Mouse (Mus musculus): ENCODE results near the gene Ccdc158.

Ccdc158 gene

DNA sequence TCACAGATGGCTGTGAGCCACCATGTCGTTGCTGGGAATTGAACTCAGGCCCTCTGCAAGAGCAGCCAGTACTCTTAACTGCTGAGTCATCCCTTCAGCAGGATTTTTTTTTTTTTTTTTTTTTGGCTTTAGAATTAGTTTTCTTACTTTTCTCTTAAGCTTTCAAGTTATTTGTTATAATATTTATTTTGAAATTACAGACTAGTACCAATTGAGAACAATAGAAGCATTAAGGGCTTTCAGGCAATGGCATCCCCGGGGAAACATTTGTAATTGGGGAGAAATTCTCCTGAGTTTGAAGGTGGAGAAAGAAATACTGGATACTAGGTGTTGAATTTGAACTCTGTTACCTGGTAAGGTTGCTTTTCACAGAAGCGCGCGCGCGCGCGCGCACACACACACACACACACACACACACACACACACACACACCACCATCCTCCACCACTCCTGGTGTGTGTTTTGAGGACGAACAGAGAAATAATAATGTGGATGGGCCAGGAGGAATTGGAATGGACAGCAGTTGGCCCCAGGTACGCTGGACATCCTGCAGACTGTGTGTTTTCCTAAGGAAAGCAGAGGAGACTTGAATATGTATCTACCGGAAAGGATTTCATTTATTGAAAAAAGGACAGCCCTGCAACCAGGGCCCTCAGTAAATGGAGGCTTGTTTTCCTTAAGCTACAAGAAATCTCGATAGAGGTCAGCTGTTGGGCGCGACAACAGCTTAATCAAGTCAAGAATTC lies 9.8 kb upstream of the Ccdc158 start:
- DNase-seq (ENCODE audit: low spot score): no peak

DNA sequence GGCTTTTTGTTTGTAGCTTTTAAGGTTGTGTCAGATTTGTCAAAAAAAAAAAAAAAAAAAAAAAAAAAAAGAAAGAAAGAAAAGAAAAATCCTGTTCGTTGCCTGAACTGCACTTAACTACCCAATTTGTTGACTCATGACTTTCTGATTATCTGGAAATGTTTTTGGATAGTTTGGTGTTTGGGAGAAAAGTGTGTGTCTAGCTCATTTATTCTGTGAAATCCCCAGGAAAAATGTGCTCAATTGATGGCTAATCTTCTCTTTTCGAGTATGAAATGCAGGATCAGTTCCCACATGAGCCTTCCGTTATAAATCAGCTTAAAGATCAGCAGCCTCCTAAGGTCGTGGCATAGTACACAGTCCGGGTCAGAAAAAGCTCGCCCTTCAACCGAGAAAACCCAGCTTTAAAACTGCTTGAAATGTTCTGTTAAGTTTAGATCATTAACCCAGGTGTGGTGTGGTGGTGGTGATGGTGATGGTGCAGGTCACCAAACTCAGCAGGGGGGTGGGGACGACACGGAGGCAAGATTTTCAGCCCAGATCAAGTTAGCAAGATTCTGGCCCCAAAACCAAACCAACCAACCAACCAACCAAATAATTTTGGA lies 8.9 kb upstream of the Ccdc158 start:
- no peak for DNase-seq (ENCODE audit: low spot score)

- no peak for DNase-seq (ENCODE audit: low spot score)
These were observed 8.3 kb upstream of the Ccdc158 start, which contains the start of gene Shroom3 for GRCm38 (mm10) chr5:92683351-92683807. Gene Shroom3 (plus strand): TSS chr5:92683435.

GRCm38 (mm10) chr5:92682621-92683348 lies 7.7 kb upstream of the Ccdc158 start:
- no peak for DNase-seq (ENCODE audit: low spot score)

GRCm38 (mm10) chr5:92681861-92682260 lies 6.8 kb upstream of the Ccdc158 start:
- no peak for DNase-seq (ENCODE audit: low spot score)

DNA sequence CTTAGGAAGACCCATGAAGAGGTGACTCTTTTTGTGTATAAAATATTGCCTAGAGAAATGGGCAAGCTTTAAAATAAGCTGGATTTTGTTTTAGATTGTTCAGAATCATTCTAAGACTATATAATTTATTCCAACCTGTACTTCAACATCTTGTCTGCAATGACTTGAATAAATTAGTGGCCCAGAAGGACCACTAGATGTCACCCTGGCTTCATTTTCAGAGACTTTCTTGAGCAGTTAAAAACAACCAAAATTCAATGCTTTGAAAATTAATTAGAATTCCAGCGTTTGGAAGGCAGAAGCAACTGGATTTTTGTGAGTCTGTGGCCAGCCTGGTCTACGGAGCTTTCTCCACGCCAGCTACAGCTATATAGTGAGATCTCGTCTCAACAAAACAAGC lies 4.4 kb upstream of the Ccdc158 start:
- peak; percentile 17 for DNase-seq (ENCODE audit: low spot score)

- DNase-seq (ENCODE audit: low spot score): no peak
These were observed 476 bp upstream of the Ccdc158 start for GRCm38 (mm10) chr5:92675574-92675920.

- no peak for DNase-seq (ENCODE audit: low spot score)
These were observed 8.2 kb downstream of the Ccdc158 start for GRCm38 (mm10) chr5:92666860-92667259.

DNA sequence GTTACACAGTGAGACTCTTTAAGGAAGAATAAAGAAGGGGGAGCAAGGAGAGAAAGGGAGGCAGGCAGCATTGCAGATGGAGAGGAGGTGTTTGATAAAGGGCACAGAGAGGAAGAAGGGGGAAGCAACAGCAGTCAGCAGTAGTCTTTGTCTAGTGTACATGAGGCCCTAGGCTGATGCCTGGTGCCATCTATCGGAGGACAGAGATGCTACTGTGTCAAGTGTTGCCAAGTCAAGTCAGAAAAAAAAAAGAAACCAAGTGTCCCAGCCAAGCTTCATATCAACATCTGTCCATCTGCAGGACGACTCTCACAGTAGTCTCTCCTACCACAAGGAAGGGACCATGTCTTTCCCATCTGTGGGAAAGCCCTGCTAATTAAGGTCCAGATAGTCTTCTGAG lies 10.8 kb downstream of the Ccdc158 start:
- DNase-seq (ENCODE audit: low spot score): no peak

DNA sequence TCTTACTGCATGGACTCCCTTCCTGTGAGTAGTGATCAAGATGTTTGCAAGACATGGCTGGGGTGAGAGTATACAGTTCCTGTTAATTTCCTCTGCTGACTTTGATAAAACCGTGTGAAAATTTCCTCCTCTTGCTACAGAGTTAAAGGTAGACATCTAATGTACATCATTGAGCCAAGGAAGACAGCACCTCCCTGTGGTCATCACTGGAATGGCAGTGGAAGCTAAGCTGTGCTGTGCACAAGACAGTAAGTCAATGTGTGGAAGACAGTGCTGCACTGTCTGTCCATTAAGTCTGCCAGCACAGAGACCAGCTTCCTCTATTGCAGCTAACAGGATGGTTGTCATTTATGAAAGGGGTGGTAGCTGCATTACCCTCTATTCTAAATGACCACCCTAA lies 18.8 kb downstream of the Ccdc158 start:
- DNase-seq (ENCODE audit: low spot score): peak; percentile 34

GRCm38 (mm10) chr5:92640861-92641260 lies 34.2 kb downstream of the Ccdc158 start:
- no peak for DNase-seq (ENCODE audit: low spot score)

- no peak for DNase-seq (ENCODE audit: low spot score)
These were observed 39.2 kb downstream of the Ccdc158 start for GRCm38 (mm10) chr5:92635891-92636290.

DNA sequence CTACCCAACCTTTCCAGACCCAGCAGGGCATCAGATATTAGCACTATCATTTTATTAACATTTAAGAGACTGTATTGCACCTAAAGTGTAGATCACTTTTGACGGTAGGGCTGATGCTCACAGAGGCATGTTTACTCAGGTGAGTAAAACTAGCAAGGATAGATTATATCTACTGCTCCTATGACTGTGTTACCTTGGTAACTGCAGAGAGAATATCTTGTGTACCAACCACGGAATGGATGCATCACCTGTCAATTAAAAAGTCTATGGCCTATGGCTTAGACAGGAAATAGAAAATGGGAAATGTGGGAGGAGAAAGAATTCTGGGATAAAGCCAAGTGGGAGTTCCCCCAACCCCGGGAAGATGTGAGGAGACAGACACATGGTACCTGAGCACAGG lies 40.2 kb downstream of the Ccdc158 start:
- no peak for DNase-seq (ENCODE audit: low spot score)

DNA sequence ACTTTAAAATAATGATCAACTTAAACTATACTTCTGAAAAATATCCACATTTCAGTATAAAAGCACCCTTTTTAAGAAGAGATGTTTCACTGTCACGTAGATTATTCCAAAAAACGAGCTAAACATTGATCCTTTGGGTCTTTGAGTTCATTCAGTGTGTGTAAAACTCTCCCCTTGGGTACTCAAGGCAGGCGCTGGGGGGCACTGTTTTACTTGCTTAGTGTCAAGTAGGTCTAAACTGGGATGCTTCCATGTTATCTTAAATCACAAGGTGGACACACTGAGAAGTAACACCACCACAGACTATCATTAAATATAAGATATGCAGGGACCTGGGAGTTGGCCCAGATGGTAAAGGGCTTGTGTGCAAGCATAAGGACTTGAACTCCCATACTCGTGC lies 41.5 kb downstream of the Ccdc158 start:
- DNase-seq (ENCODE audit: low spot score): no peak

- no peak for DNase-seq (ENCODE audit: low spot score)
These were observed 47.2 kb downstream of the Ccdc158 start for GRCm38 (mm10) chr5:92627896-92628295.

DNA sequence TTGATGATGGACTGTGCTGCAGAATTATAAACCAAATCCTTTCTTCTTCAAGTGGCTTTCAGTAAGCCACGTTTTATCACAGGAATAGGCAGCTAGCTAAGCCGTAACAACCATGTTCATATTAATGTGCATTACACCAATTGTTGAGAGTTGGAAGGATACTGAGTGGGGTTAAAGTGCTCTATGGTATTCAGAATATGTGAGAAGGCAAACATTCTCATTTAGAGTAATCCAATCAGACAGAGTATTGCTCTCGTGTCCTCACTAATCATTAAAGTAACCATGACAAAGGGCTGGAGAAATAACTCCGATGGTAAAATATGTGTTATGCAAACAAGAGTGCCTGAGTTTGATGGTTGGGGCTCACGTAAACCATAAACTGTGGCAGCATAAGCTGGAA lies 53.2 kb downstream of the Ccdc158 start:
- DNase-seq (ENCODE audit: low spot score): no peak

GRCm38 (mm10) chr5:92612756-92613155 lies 62.3 kb downstream of the Ccdc158 start:
- DNase-seq (ENCODE audit: low spot score): no peak

GRCm38 (mm10) chr5:92607492-92608229 lies 67.4 kb downstream of the Ccdc158 start:
- DNase-seq (ENCODE audit: low spot score): no peak

- peak; percentile 38 for DNase-seq (ENCODE audit: low spot score)
These were observed 70.4 kb downstream of the Ccdc158 start for GRCm38 (mm10) chr5:92604452-92605247.

DNA sequence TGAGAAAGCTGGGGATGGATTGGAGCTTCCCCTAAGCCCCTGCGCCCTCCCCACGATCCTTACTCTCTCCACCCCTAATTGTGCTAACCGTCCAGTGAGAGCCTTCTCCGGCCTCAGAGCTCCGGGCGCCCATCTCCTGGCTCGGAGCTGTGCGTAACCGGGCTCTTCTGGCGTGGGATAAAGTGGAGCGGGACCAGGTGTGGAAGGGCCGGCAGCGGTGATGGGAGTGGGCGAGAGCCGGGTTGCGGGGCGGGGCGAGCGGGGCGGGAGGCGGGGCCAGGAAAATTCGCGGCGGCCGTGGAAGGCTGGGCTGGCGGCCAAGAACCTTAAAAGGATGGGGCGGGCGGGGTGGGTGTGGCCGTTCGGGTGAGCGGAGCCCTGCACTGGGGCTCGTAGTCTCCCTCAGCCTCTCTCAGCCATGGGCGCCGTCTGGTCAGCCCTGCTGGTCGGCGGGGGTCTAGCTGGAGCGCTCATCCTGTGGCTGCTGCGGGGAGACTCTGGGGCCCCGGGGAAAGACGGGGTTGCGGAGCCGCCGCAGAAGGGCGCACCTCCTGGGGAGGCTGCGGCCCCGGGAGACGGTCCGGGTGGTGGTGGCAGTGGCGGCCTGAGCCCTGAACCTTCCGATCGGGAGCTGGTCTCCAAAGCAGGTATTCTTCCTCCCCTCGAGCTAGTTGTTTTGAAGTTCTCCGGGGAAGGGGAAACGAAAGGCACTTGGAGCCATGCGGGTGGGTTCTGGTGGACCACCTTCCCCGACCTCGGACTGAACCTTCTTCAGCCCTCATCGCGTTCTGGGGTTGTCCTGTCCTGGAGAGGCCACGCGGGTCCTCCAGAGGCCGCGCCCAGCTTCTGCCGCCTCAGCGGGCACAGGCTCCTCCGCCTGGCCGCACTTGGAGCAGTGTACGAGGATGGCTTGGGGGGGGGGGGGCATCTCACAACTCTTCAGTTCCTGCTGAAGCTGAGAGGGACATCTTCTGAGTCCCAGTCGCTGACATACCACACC lies 72.1 kb downstream of the Ccdc158 start, which contains the start of gene Stbd1:
Stbd1 (plus strand) TSS at position 351 of the 1,000 bp plus-strand sequence.
- DNase-seq (ENCODE audit: low spot score): peak; percentile 44
